Mouse (Mus musculus): ENCODE results near the gene Oxsr1.

The Oxsr1 gene

GRCm38 (mm10) chr9:119212996-119213395, 109.2 kb downstream of the Oxsr1 start:
- DNase-seq = no peak

GRCm38 (mm10) chr9:119208998-119209397, 113.2 kb downstream of the Oxsr1 start, which contains the start of gene Slc22a13:
Gene Slc22a13, minus strand, starts transcription at chr9:119209098.
- no peak for DNase-seq

GRCm38 (mm10) chr9:119207113-119207512, 115.1 kb downstream of the Oxsr1 start:
- no peak for DNase-seq

- DNase-seq = no peak
Observed at GRCm38 (mm10) chr9:119206666-119207065, 115.6 kb downstream of the Oxsr1 start.

GRCm38 (mm10) chr9:119205756-119206155, 116.5 kb downstream of the Oxsr1 start:
- DNase-seq = no peak

- no peak for DNase-seq
Observed at GRCm38 (mm10) chr9:119203617-119204016, 118.6 kb downstream of the Oxsr1 start.

- DNase-seq = no peak
Observed at GRCm38 (mm10) chr9:119201653-119202052, 120.6 kb downstream of the Oxsr1 start.

- no peak for DNase-seq
Observed at GRCm38 (mm10) chr9:119199151-119199861, 122.9 kb downstream of the Oxsr1 start.

GRCm38 (mm10) chr9:119192202-119192990, 129.8 kb downstream of the Oxsr1 start:
- peak in 1 of 2 experiments; percentile 25 for DNase-seq
